Mouse (Mus musculus) gastrocnemius, adult 18-20 months (tissue): Measurements from ENCODE around the gene Tbxas1. TPM values are rescaled to one million over a fixed set of nuclear protein-coding genes. Genes with fewer than 3 reads are reported as not detected.
A peak's percentile ranks its signal among the peaks of the same experiment; 100 is the strongest.

Experiments
- DNase-seq: peaks from one replicate; pipeline ENCODE4 v3.0.0; 2021; ENCODE audit warnings: low spot score
- total RNA-seq, 2 experiments: library from RNA; stranded (reverse); gene quantifications; 2 replicates each; pipeline ENCODE4 v1.2.3; 2021

The Tbxas1 gene
- total RNA-seq, 2 experiments from 2014 or later = 0.48 to 0.69 TPM

- DNase-seq = peak; percentile 25
These were observed 173.9 kb downstream of the Tbxas1 start for GRCm38 (mm10) chr6:39049141-39049540.

- DNase-seq = no peak
These were observed 175.6 kb downstream of the Tbxas1 start for GRCm38 (mm10) chr6:39050836-39051235.

GRCm38 (mm10) chr6:39051799-39052556 lies 176.8 kb downstream of the Tbxas1 start:
- DNase-seq = no peak

GRCm38 (mm10) chr6:39052636-39053035 lies 177.4 kb downstream of the Tbxas1 start:
- DNase-seq = peak; percentile 32

GRCm38 (mm10) chr6:39054206-39054864 lies 179.1 kb downstream of the Tbxas1 start:
- no peak for DNase-seq

GRCm38 (mm10) chr6:39054878-39055508 lies 179.8 kb downstream of the Tbxas1 start:
- no peak for DNase-seq

- DNase-seq = peak; percentile 29
These were observed 180.6 kb downstream of the Tbxas1 start for GRCm38 (mm10) chr6:39055831-39056261.

GRCm38 (mm10) chr6:39057161-39057560 lies 182.0 kb downstream of the Tbxas1 start:
- DNase-seq = no peak

- no peak for DNase-seq
These were observed 183.2 kb downstream of the Tbxas1 start for GRCm38 (mm10) chr6:39058389-39058788.

- DNase-seq = no peak
These were observed 183.7 kb downstream of the Tbxas1 start for GRCm38 (mm10) chr6:39058936-39059335.

- no peak for DNase-seq
These were observed 184.6 kb downstream of the Tbxas1 start for GRCm38 (mm10) chr6:39059547-39060497.

- DNase-seq = no peak
These were observed 186.0 kb downstream of the Tbxas1 start for GRCm38 (mm10) chr6:39061180-39061579.

GRCm38 (mm10) chr6:39063541-39063940 lies 188.3 kb downstream of the Tbxas1 start:
- DNase-seq = no peak

GRCm38 (mm10) chr6:39066935-39067578 lies 191.9 kb downstream of the Tbxas1 start:
- DNase-seq = peak; percentile 74

GRCm38 (mm10) chr6:39072664-39073063 lies 197.5 kb downstream of the Tbxas1 start:
- no peak for DNase-seq

- no peak for DNase-seq
These were observed 199.0 kb downstream of the Tbxas1 start for GRCm38 (mm10) chr6:39074186-39074585.

- no peak for DNase-seq
These were observed 201.3 kb downstream of the Tbxas1 start for GRCm38 (mm10) chr6:39076498-39076897.

GRCm38 (mm10) chr6:39104631-39105030 lies 229.4 kb downstream of the Tbxas1 start:
- no peak for DNase-seq

- no peak for DNase-seq
These were observed 231.6 kb downstream of the Tbxas1 start for GRCm38 (mm10) chr6:39106812-39107211.

- no peak for DNase-seq
These were observed 237.5 kb downstream of the Tbxas1 start for GRCm38 (mm10) chr6:39112701-39113100.

GRCm38 (mm10) chr6:39113141-39113540 lies 237.9 kb downstream of the Tbxas1 start:
- no peak for DNase-seq
